Mouse (Mus musculus): ENCODE measurements around the gene Pdpr.
"Not testable (repeated sequence)": the region's sequence is repeated elsewhere in the genome, so short reads cannot be mapped to it uniquely, and the experiment has no call there.

- TF ChIP-seq CTCF (IDR thresholded peaks at IDR 0.05; ENCODE audit: control insufficient read depth, insufficient read depth, insufficient replicate concordance, low read depth, low read length); POLR2A (IDR thresholded peaks at IDR 0.05; ENCODE audit: control insufficient read depth, low read depth, low read length): not testable (repeated sequence)
Measured at GRCm38 (mm10) chr8:111083936-111084335, 10.5 kb upstream of the Pdpr start.
